Mouse (Mus musculus) cerebellum, adult 2 months (tissue): ENCODE measurements at regions not wholly inside any gene's neighbourhood (a gene's known extent, or its start where the extent isn't known, plus 50 kb on each side); places are given as distances from the start of the nearest gene placed in this dataset.

Experiments
- CTCF ChIP-seq: fragments of 200-500 bp; IDR thresholded peaks from 2 replicates; pipeline ENCODE4 v1.5.1; 2011; ENCODE audit warnings: low read depth, mild to moderate bottlenecking, control low read depth, low read length, moderate library complexity, borderline replicate concordance; ENCODE audit not compliant: insufficient read depth
- POLR2A ChIP-seq: fragments of 200-500 bp; IDR thresholded peaks from 2 replicates; pipeline ENCODE4 v1.6.1; 2011; ENCODE audit warnings: low read length, control low read depth, borderline replicate concordance; ENCODE audit not compliant: insufficient read depth

DNA sequence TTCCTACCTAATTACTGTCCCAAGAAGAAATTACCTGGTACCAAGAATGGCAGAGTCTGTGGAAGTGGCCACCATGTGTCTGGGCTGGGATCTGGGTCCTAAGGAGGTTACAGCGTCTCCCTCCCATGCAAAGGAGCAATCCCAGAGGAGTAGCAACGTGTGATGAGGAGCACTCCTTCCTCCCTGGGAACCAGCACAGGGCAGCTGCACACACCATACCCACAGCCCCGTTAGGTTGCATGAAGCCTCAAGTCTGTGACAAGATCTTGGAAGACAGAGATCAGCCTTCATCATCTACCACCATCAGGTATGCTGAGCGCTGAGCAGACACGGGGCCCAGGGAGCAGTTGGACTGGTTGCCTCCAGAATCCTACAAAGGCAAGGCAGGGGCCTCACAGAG, 95.7 kb downstream of the Edn3 start:
- TF ChIP-seq POLR2A (no peak), CTCF (no peak)
